Mouse (Mus musculus) bone marrow macrophage, adult 2 months (primary cell): ENCODE measurements at regions not wholly inside any gene's neighbourhood (a gene's known extent, or its start where the extent isn't known, plus 50 kb on each side); places are given as distances from the start of the nearest gene placed in this dataset.

Source experiments
- CTCF ChIP-seq: IDR thresholded peaks from 2 replicates; pipeline ENCODE4 v1.5.1; 2012; ENCODE audit warnings: low read depth, mild to moderate bottlenecking, low read length, moderate library complexity
- POLR2A ChIP-seq: IDR thresholded peaks from 2 replicates; pipeline ENCODE4 v1.6.1; 2012; ENCODE audit warnings: mild to moderate bottlenecking, low read depth, low read length, borderline replicate concordance

- TF ChIP-seq CTCF (no peak), POLR2A (no peak)
Measured at GRCm38 (mm10) chr9:94136444-94136843, 401.4 kb downstream of the 1190002N15Rik start.
